Mouse (Mus musculus) cerebellum, adult 2 months (tissue): ENCODE data around the gene Tbc1d9b. TPM values are rescaled to one million over a fixed set of nuclear protein-coding genes. Genes with fewer than 3 reads are reported as not detected.

Experiments
- DNase-seq, 2 experiments: peaks; one replicate each; pipeline ENCODE4 v3.0.0; 2021
- H3K27ac ChIP-seq: fragments of 200-500 bp; 2 replicates; pipeline ENCODE4 v1.5.1; 2012; ENCODE audit warnings: low read length, control low read depth, inconsistent platforms; ENCODE audit not compliant: insufficient read depth
- H3K27me3 ChIP-seq: fragments of 200-500 bp; 2 replicates; pipeline ENCODE4 v1.6.1; 2012; ENCODE audit warnings: inconsistent platforms, mild to moderate bottlenecking, low read length, moderate library complexity; ENCODE audit not compliant: control insufficient read depth, insufficient read depth
- H3K4me1 ChIP-seq: fragments of 200-500 bp; 2 replicates; pipeline ENCODE4 v1.6.1; 2011; ENCODE audit warnings: low read length; ENCODE audit not compliant: control insufficient read depth, insufficient read depth
- H3K4me3 ChIP-seq: fragments of 200-500 bp; replicated peaks from 2 replicates; pipeline ENCODE3; 2011; ENCODE audit warnings: mild to moderate bottlenecking, low read depth, low read length, control low read depth; ENCODE audit not compliant: insufficient read depth
- CTCF ChIP-seq: fragments of 200-500 bp; IDR thresholded peaks from 2 replicates; pipeline ENCODE4 v1.5.1; 2011; ENCODE audit warnings: low read depth, mild to moderate bottlenecking, control low read depth, low read length, moderate library complexity, borderline replicate concordance; ENCODE audit not compliant: insufficient read depth
- POLR2A ChIP-seq: fragments of 200-500 bp; IDR thresholded peaks from 2 replicates; pipeline ENCODE4 v1.6.1; 2011; ENCODE audit warnings: low read length, control low read depth, borderline replicate concordance; ENCODE audit not compliant: insufficient read depth
- WGBS: fragments of 180-500 bp; shearing (Covaris S2); methylation state at CpG from one replicate; pipeline ENCODE4 v1.1.7; 2018; 5-methylcytosine and 5-hydroxymethylcytosine counted together
- polyA plus RNA-seq: library from polyadenylated mRNA; depleted of rRNA; stranded (reverse); fragments of >200 nt; gene quantifications from 2 replicates; pipeline ENCODE4 v1.2.3, GENCODE M21; 2012; rRNA removed

Gene Tbc1d9b
- polyA plus RNA-seq, 1 experiment = 124 TPM

GRCm38 (mm10) chr11:50212060-50212739 is 81.0 kb downstream of the Tbc1d9b start:
- Histone ChIP-seq H3K27me3 (no peaks in the 10 kb centered on the region), H3K4me3 (no peak overlapping the region), H3K4me1 (peaks cover 23% of the 10 kb centered on the region; the same call in 1 of the 2 replicates), H3K27ac (peak overlapping the region; percentile 90; the same call in 1 of the 2 replicates)
- DNase-seq = no peak
- TF ChIP-seq POLR2A (no peak), CTCF (no peak)
- 82% methylated on average over 3 of the region's 3 CpGs for WGBS

GRCm38 (mm10) chr11:50212848-50213758 is 81.9 kb downstream of the Tbc1d9b start:
- WGBS = 21% methylated on average over 11 of the region's 11 CpGs
- Histone ChIP-seq H3K4me1 (peaks cover 24% of the 10 kb centered on the region), H3K4me3 (peak overlapping the region; percentile 39), H3K27ac (peak overlapping the region; percentile 90), H3K27me3 (no peaks in the 10 kb centered on the region)
- TF ChIP-seq POLR2A (0 out of 2 replicates have a peak, but pooled peaks have one; percentile 12), CTCF (no peak)
- peak; percentile 73 to 79 for DNase-seq

- Histone ChIP-seq H3K27me3 (no peaks in the 10 kb centered on the region), H3K4me1 (peaks cover 23% of the 10 kb centered on the region), H3K27ac (no peak overlapping the region), H3K4me3 (no peak overlapping the region)
- TF ChIP-seq CTCF (no peak), POLR2A (no peak)
- no peak for DNase-seq
- WGBS = 94% methylated on average over 6 of the region's 6 CpGs
Measured at GRCm38 (mm10) chr11:50214631-50215030, 83.4 kb downstream of the Tbc1d9b start.

- no peak for DNase-seq
- WGBS = 54% methylated on average over 9 of the region's 9 CpGs
- peaks cover 23% of the 10 kb centered on the region for H3K4me1 ChIP-seq
- no peaks in the 10 kb centered on the region for H3K27me3 ChIP-seq
- TF ChIP-seq CTCF = no peak
- no peak for TF ChIP-seq POLR2A
- H3K27ac ChIP-seq = no peak overlapping the region
- no peak overlapping the region for H3K4me3 ChIP-seq
Measured at GRCm38 (mm10) chr11:50215633-50216032, 84.4 kb downstream of the Tbc1d9b start.

GRCm38 (mm10) chr11:50216724-50217366 is 85.6 kb downstream of the Tbc1d9b start:
- Histone ChIP-seq H3K27me3 (no peaks in the 10 kb centered on the region), H3K4me3 (no peak overlapping the region), H3K27ac (no peak overlapping the region), H3K4me1 (peaks cover 23% of the 10 kb centered on the region)
- 77% methylated on average over 4 of the region's 4 CpGs for WGBS
- DNase-seq = no peak
- TF ChIP-seq POLR2A (no peak), CTCF (no peak)

- peak in 1 of 2 experiments; percentile 48 for DNase-seq
- Histone ChIP-seq H3K27me3 (no peaks in the 10 kb centered on the region), H3K4me1 (peaks cover 20% of the 10 kb centered on the region), H3K27ac (no peak overlapping the region), H3K4me3 (no peak overlapping the region)
- no peak for TF ChIP-seq CTCF
- no peak for TF ChIP-seq POLR2A
- WGBS = 42% methylated on average over 4 of the region's 4 CpGs
Measured at GRCm38 (mm10) chr11:50217811-50218210, 86.6 kb downstream of the Tbc1d9b start.

GRCm38 (mm10) chr11:50219833-50220232 is 88.6 kb downstream of the Tbc1d9b start:
- no peak overlapping the region for H3K27ac ChIP-seq
- TF ChIP-seq POLR2A (no peak), CTCF (no peak)
- no peak for DNase-seq
- H3K4me1 ChIP-seq = peaks cover 17% of the 10 kb centered on the region
- H3K4me3 ChIP-seq = no peak overlapping the region
- no peaks in the 10 kb centered on the region for H3K27me3 ChIP-seq
- WGBS = 70% methylated on average over 2 of the region's 2 CpGs

Other genes with a start within 250 kb of the Tbc1d9b start
- 6.7 and 6.8 TPM in 2 replicates for gene Rasgef1c, start 229.6 kb upstream of the Tbc1d9b start, polyA plus RNA-seq
- gene Rnf130, start 106.0 kb upstream of the Tbc1d9b start, polyA plus RNA-seq = 76.6 and 77.8 TPM in 2 replicates
- gene Mrnip, start 43.0 kb downstream of the Tbc1d9b start, polyA plus RNA-seq = 22.5 and 24.2 TPM in 2 replicates
- 377 and 381 TPM in 2 replicates for gene Sqstm1, start 79.4 kb downstream of the Tbc1d9b start, polyA plus RNA-seq
- 65.1 and 68.9 TPM in 2 replicates for gene Mgat4b, start 79.5 kb downstream of the Tbc1d9b start, polyA plus RNA-seq
- 9.0 and 12.8 TPM in 2 replicates for gene Ltc4s, start 107.2 kb downstream of the Tbc1d9b start, polyA plus RNA-seq
- 8.6 and 9.2 TPM in 2 replicates for gene Maml1, start 160.9 kb downstream of the Tbc1d9b start, polyA plus RNA-seq
- 215 and 264 TPM in 2 replicates for gene Canx, start 194.3 kb downstream of the Tbc1d9b start, polyA plus RNA-seq
- gene Cby3, start 223.1 kb downstream of the Tbc1d9b start, polyA plus RNA-seq = 0.34 and 0.63 TPM in 2 replicates
- 264 and 318 TPM in 2 replicates for gene Hnrnph1, start 245.6 kb downstream of the Tbc1d9b start, polyA plus RNA-seq